12 mouse cellular contexts compared by ENCODE assay signal in genomic region chr10:62247815-62248214, GRCm38 (mm10). TPM values are rescaled to one million over a fixed set of nuclear protein-coding genes. Genes with fewer than 3 reads are reported as not detected.
DNase-seq lines count a peak whose midpoint lies in the region; ATAC-seq lines count a peak whose summit lies in the region.
"Had no signal": no experiment of that assay in that cellular context is flagged by ENCODE, and none has a peak within 500 bp of the region (broad histone marks: within the 10 kb centered on the region; RNA-seq: fewer than 3 reads in every experiment).

No protein-coding gene starts in this region.

- H3K9ac ChIP-seq in kidney, embryonic 16.5 days (replicated peaks; ENCODE audit: low read length): no peak overlapping the region
- H3K9ac ChIP-seq: hindbrain, embryonic 13.5 days had no signal

- no peak overlapping the region for H3K4me2 ChIP-seq in kidney, embryonic 16.5 days (replicated peaks; ENCODE audit: low read depth, low read length)
- H3K4me2 ChIP-seq: hindbrain, embryonic 13.5 days had no signal

- no peak overlapping the region for H3K4me3 ChIP-seq in kidney, embryonic 16.5 days (ENCODE audit: low read length)
- H3K4me3 ChIP-seq: hindbrain, embryonic 13.5 days had no signal

- no peak overlapping the region for H3K27ac ChIP-seq in kidney, embryonic 16.5 days (ENCODE audit: low read length)

- WGBS in kidney, embryonic 16.5 days: 31% methylated on average over 8 of the region's 8 CpGs

- no peaks in the 10 kb centered on the region for H3K27me3 ChIP-seq in kidney, embryonic 16.5 days (ENCODE audit: insufficient read depth, low read length)

- ATAC-seq in kidney, embryonic 16.5 days (ENCODE audit: low FRiP score, low TSS enrichment): peak; percentile 7; the same call in 1 of the 2 replicates
- ATAC-seq in granulocyte monocyte progenitor cell, adult 5-6 weeks (replicated peaks; ENCODE audit: poor library complexity, severe bottlenecking): 0 out of 2 replicates have a peak, but pooled peaks have one; percentile 17

- H3K9me3 ChIP-seq in kidney, embryonic 16.5 days (ENCODE audit: low read length): no peaks in the 10 kb centered on the region
- H3K9me3 ChIP-seq: hindbrain, embryonic 13.5 days had no signal

- DNase-seq in kidney, postnatal 25 days: no peak
- peak; percentile 71 for DNase-seq in lung, postnatal 25 days (ENCODE audit: low spot score)
- DNase-seq in thymus, postnatal 25 days: peak; percentile 71
- DNase-seq in adrenal gland, adult 8-10 months: no peak
- no peak for DNase-seq in cerebellum, adult 8-10 months
- no peak for DNase-seq in urinary bladder, postnatal 36 days (ENCODE audit: low spot score in 2 of 2)
- DNase-seq: adrenal gland, postnatal 10 days; cerebellum, adult 11-12 months had no signal

- no peaks in the 10 kb centered on the region for H3K36me3 ChIP-seq in kidney, embryonic 16.5 days (ENCODE audit: insufficient read depth, low read length)
- H3K36me3 ChIP-seq: hindbrain, embryonic 13.5 days had no signal

- 0 out of 2 replicates have a peak, but pooled peaks cover 5% of the 10 kb centered on the region for H3K4me1 ChIP-seq in kidney, embryonic 16.5 days (ENCODE audit: insufficient read depth, low read length)

RNA-seq across cellular contexts. Expression of gene Tacr2, which starts 4.4 kb away (rescaled TPM):
- 0.15 and 0.22 TPM in 2 replicates for polyA plus RNA-seq in kidney, embryonic 16.5 days (2015; fragmentation: Nextera tagmentation; extraction: Ambion mirVana)
- not detected in 2 replicates for total RNA-seq in granulocyte monocyte progenitor cell, adult 5-6 weeks (2014; fragmentation: Nextera tagmentation)
- total RNA-seq in granulocyte monocyte progenitor cell, adult 5-6 weeks (2017): 0.22 TPM in 1 of 2 replicates, not detected in the other
- total RNA-seq in adrenal gland, adult 8-10 months (2022): 10 to 100 TPM; 27.8 to 76.4 (median 46.5) TPM
- polyA plus RNA-seq: hindbrain, embryonic 13.5 days; neural tube, embryonic 11.5 days had no signal

RNA-seq across cellular contexts. Expression of gene Tspan15, which starts 16.8 kb away (rescaled TPM):
- polyA plus RNA-seq in kidney, embryonic 16.5 days (2015; fragmentation: Nextera tagmentation; extraction: Ambion mirVana): 69.5 and 78.7 TPM in 2 replicates
- total RNA-seq in granulocyte monocyte progenitor cell, adult 5-6 weeks (2014; fragmentation: Nextera tagmentation): not detected in 2 replicates
- total RNA-seq in granulocyte monocyte progenitor cell, adult 5-6 weeks (2017): 0.13 TPM in 1 of 2 replicates, not detected in the other
- total RNA-seq in adrenal gland, adult 8-10 months (2022): 10 to 100 TPM; 17.5 to 29.9 (median 21.7) TPM

Comparison
In these comparisons a context has a peak if more than half of its experiments do, and no peak if none do; other contexts are left out.
1. DNase-seq: peak in lung, postnatal 25 days (single experiment) and thymus, postnatal 25 days (single experiment); none in kidney, postnatal 25 days (0 of 2), adrenal gland, adult 8-10 months (single experiment), cerebellum, adult 8-10 months (single experiment) and urinary bladder, postnatal 36 days (0 of 2).
2. RNA of gene Tacr2, which starts 4.4 kb away (total RNA-seq): 27.8 to 76.4 TPM in adrenal gland, adult 8-10 months; 0.22 TPM in granulocyte monocyte progenitor cell, adult 5-6 weeks; every median in the first group is over 10 times any median in the second.
3. RNA of gene Tspan15, which starts 16.8 kb away (total RNA-seq): 17.5 to 29.9 TPM in adrenal gland, adult 8-10 months; 0.13 TPM in granulocyte monocyte progenitor cell, adult 5-6 weeks; every median in the first group is over 10 times any median in the second.